Mouse (Mus musculus) frontal cortex, adult (tissue): ENCODE measurements at regions not wholly inside any gene's neighbourhood (a gene's known extent, or its start where the extent isn't known, plus 50 kb on each side); places are given as distances from the start of the nearest gene placed in this dataset.

Experiments used
- ATAC-seq: cut with Nextera tagmentation; 2 replicates; pipeline ENCODE4 v1.9.2; 2017; ENCODE audit warnings: mild to moderate bottlenecking, moderate library complexity, mixed read lengths; ENCODE audit not compliant: low TSS enrichment

DNA sequence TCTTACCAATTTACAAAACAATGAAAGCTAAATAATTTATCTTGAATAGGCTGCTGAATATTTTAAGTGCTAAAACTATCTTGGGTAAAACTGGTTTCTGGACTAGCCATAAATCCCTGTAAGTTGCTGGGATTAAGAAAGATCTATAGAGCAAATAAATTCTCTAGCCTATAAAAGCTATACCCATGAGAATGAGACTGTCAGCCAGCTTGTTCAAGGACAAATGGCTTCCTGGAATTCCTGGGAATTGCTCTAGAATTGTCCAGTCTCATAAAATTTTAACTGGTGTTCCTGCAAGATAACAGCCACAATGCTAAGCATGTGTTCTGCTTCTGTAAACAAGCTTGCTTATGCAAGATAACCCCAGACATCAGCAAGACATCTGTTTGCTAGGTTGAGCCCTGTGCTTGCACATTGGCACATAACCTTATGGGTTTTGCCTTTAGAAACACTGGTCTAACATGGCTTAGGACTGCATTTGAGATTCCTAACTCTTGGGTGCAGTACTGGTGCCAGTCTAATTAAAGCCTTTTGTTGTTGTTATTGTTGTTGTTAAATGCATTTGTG is 180.2 kb upstream of the Syt10 start:
- no peak for ATAC-seq

GRCm38 (mm10) chr15:90023164-90023563 is 181.5 kb upstream of the Syt10 start:
- no peak for ATAC-seq

DNA sequence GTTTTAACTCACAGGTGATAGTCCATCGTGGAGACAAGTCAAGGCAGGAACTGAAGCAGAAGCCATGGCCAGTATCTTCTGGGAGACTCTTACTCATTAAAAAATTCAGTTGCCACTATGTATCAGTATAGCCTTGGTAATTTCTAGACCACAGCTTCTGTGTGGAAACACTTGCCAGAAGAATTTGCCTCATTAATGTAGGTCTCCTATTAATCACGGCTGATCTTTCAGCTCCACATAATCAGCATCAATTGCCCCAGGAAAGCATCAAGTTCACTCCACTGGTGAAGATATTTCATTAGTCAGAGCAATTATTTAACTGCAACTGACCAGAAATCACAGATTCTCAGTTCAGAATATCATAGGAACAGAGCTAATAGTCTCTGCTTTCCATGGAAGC is 189.8 kb upstream of the Alg10b start:
- ATAC-seq: no peak

DNA sequence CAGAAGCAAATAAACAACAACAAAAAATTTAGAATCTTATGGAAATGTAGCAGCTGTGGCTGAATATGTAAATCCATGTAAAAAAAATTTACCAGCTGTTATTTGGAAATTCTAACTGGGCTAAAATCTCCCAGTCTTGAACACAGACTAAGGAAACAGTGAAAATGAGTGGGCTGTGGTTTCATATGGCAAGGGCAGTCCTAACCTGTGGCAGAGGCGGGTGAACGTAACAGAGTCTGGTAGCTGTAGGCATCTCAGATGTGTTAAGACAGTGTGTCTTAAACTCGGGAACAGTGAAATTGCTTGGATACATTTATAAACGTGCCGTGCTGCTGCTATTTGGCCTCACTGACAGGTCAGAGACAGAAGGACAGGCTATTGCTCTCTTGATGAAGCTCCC is 178.4 kb upstream of the Alg10b start:
- ATAC-seq: peak; percentile 69; the same call in 1 of the 2 replicates

DNA sequence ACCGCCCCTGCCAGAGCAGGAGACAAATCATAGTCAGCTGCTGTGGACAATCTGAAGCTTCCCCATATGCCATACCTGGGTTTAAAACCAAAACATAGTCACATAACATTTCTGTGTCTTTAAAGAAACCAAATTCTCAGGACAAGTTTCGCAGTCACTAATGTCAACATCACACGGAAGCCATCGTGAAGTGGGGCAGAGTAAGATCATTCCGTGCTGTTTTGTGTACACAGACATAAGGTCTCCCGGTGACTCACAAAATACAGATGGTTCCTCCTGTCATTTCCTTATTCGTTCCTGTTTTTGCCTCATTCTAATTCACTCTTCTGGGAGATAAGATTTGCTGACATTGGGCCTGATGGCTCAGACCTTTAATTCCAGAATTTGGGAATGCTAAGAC is 162.1 kb upstream of the Alg10b start:
- peak; percentile 74 for ATAC-seq

- no peak for ATAC-seq
These were observed 158.3 kb upstream of the Alg10b start for GRCm38 (mm10) chr15:90065768-90066167.

- ATAC-seq: peak; percentile 70
These were observed 152.0 kb upstream of the Alg10b start for GRCm38 (mm10) chr15:90072078-90072477.

- no peak for ATAC-seq
These were observed 141.7 kb upstream of the Alg10b start for GRCm38 (mm10) chr15:90082175-90082951.

DNA sequence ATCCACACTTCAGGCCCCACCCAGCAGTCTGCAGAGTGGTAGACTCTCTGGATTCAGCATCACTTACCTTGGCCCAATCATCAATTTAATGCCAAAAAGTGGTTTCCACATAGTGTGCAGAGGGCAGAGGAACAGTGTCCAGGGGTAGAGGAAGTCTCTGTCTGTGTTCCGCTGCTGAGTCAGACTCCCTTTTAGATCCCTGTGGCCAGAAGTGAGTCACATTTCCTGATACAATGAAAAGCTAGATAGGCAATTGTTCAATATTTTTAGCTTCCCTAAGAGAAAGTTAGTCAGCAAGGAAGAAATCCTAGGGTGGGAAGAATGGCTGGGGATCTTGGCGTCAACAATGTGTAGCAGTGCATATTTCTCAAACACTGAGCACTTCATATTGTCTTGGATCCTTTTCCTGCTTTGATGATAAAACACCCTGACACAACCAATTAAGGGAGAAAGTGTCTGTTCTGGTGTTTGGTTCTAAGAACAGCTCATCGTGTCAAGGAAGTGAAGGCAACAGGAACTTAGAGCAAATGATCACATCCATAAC is 114.6 kb upstream of the Alg10b start:
- ATAC-seq: no peak

DNA sequence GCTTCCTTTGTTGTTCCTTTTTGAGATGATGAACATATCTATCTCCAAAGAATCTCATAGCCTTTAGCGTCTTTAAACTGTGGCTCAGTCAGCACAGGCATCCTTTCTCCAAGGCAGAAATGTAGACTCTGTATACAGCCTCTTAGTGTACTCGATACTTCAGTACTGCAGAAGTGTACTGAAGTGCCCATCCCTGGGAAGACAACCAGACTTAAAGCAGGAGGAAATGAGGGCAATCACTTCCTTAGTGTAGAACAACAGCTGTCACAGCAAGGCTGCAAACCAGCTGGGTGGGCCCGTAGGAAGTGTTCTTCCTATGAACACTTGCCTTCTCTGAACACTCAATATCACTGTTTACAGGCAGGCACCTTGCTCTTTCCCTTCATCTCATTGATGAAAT is 110.5 kb upstream of the Alg10b start:
- peak; percentile 69 for ATAC-seq

DNA sequence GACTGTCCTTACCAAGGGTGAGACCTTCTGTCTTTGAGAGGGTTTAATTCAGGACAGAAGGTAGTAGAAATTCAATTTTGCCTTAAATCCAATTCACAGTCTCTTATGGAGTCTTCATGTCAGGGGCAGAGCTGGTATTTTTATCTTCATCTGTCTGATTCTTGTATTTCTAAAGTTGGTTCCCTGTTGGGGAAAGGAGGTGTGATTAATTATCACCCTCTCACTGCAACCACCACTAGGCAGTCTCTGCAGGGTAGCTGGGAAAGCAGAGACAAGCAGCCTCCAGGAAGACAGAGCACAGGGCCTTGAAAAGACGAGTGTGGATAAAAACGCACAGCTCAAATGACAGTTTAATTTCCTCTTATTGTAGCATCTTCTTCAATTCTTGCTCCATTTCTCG is 104.4 kb upstream of the Alg10b start:
- ATAC-seq: peak; percentile 90

- peak; percentile 91 for ATAC-seq
These were observed 100.1 kb upstream of the Alg10b start for GRCm38 (mm10) chr15:90123999-90124398.

GRCm38 (mm10) chr15:90125146-90125545 is 99.0 kb upstream of the Alg10b start:
- no peak for ATAC-seq

- peak; percentile 94 for ATAC-seq
These were observed 92.3 kb upstream of the Alg10b start for GRCm38 (mm10) chr15:90131777-90132176.

DNA sequence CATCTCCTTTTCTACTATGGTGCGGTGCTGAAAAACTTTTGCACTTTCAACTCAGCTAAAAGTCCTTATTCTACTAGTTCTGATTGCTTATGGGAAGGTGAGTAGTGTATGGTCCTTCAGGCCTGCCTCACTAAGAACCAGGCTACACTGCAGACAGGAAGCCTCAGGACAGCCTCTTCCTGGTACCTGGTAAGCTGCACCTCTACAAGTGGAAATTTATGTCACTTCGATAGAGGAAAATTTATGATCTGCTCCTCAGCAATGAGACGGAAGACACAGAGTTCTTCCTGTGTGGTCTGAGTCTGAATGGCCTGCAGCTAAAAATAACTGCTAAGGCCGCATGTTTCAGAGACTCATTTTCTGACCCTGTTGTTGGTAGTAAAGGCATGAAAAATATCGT is 83.1 kb upstream of the Alg10b start:
- ATAC-seq: no peak

- no peak for ATAC-seq
These were observed 75.4 kb upstream of the Alg10b start for GRCm38 (mm10) chr15:90148663-90149062.

GRCm38 (mm10) chr15:90153821-90154560 is 70.1 kb upstream of the Alg10b start:
- peak; percentile 98 for ATAC-seq
